Mouse (Mus musculus) embryonic facial prominence, embryonic 14.5 days (tissue): ENCODE measurements around the gene 4930402H24Rik. TPM values are rescaled to one million over a fixed set of nuclear protein-coding genes. Genes with fewer than 3 reads are reported as not detected.
A peak's percentile ranks its signal among the peaks of the same experiment; 100 is the strongest.

Source experiments
- ATAC-seq: fragments of 200-750 bp; cut with Nextera tagmentation; 2 replicates; pipeline ENCODE4 v1.8.0; 2017; ENCODE audit warnings: low read depth, moderate number of reproducible peaks, moderate TSS enrichment
- DNase-seq: peaks from one replicate; pipeline ENCODE4 v3.0.0-alpha.2; 2015; ENCODE audit warnings: low spot score
- H3K27ac ChIP-seq: fragments of 300-500 bp; sonication (generic); replicated peaks from 2 replicates; pipeline ENCODE4 v1.5.1; 2014; ENCODE audit warnings: low read depth, mild to moderate bottlenecking, low read length, moderate library complexity
- H3K27me3 ChIP-seq: fragments of 300-500 bp; sonication (generic); replicated peaks from 2 replicates; pipeline ENCODE4 v1.6.1; 2014; ENCODE audit warnings: low read length; ENCODE audit not compliant: control insufficient read depth, insufficient read depth
- H3K36me3 ChIP-seq: fragments of 300-500 bp; sonication (generic); 2 replicates; pipeline ENCODE4 v1.6.1; 2014; ENCODE audit warnings: low read length, mixed read lengths; ENCODE audit not compliant: control insufficient read depth, insufficient read depth
- H3K4me1 ChIP-seq: fragments of 300-500 bp; sonication (generic); 2 replicates; pipeline ENCODE4 v1.6.1; 2014; ENCODE audit warnings: antibody characterized with exemption, low read length; ENCODE audit not compliant: control insufficient read depth, insufficient read depth
- H3K4me2 ChIP-seq: fragments of 300-500 bp; sonication (generic); 2 replicates; pipeline ENCODE4 v1.6.1; 2014; ENCODE audit warnings: low read depth, mild to moderate bottlenecking, low read length, moderate library complexity, mixed read lengths
- H3K4me3 ChIP-seq: fragments of 300-500 bp; sonication (generic); 2 replicates; pipeline ENCODE4 v1.5.1; 2014; ENCODE audit warnings: low read depth, mild to moderate bottlenecking, low read length
- H3K9ac ChIP-seq: fragments of 300-500 bp; sonication (generic); 2 replicates; pipeline ENCODE4 v1.6.1; 2014; ENCODE audit warnings: low read depth, mild to moderate bottlenecking, low read length, moderate library complexity, mixed read lengths
- H3K9me3 ChIP-seq: fragments of 300-500 bp; sonication (generic); 2 replicates; pipeline ENCODE4 v1.6.1; 2016; ENCODE audit warnings: low read length; ENCODE audit not compliant: control insufficient read depth
- WGBS: fragments of 180-500 bp; shearing (Covaris S2); extraction: QIAGEN DNeasy Blood & Tissue Kit; methylation state at CpG from one replicate; pipeline ENCODE4 v1.1.7; 2014; 5-methylcytosine and 5-hydroxymethylcytosine counted together
- polyA plus RNA-seq: library from polyadenylated mRNA; unstranded; fragments of >200 nt; fragmentation: Nextera tagmentation; extraction: Ambion mirVana; gene quantifications from 2 replicates; pipeline ENCODE4 v1.2.1, GENCODE M21; 2014

Gene 4930402H24Rik
- polyA plus RNA-seq, 1 experiment from 2014 or later = 33.0 TPM

GRCm38 (mm10) chr2:130704040-130705001 lies 201.9 kb downstream of the 4930402H24Rik start:
- Histone ChIP-seq H3K4me2 (no peak overlapping the region; the same call in 1 of the 2 replicates), H3K4me1 (0 out of 2 replicates have a peak, but pooled peaks cover 4% of the 10 kb centered on the region), H3K4me3 (no peak overlapping the region), H3K27me3 (no peaks in the 10 kb centered on the region), H3K36me3 (peaks cover 22% of the 10 kb centered on the region), H3K9me3 (no peaks in the 10 kb centered on the region), H3K9ac (no peak overlapping the region), H3K27ac (peak overlapping the region; percentile 45)
- peak; percentile 67 for DNase-seq
- WGBS = 50% methylated on average over 9 of the region's 9 CpGs
- peak; percentile 53 for ATAC-seq

- Histone ChIP-seq H3K27ac (no peak overlapping the region), H3K9ac (peak overlapping the region; percentile 67), H3K9me3 (no peaks in the 10 kb centered on the region; the same call in 1 of the 2 replicates), H3K36me3 (no peaks in the 10 kb centered on the region), H3K4me1 (peaks cover 5% of the 10 kb centered on the region; the same call in 1 of the 2 replicates), H3K27me3 (peaks cover 33% of the 10 kb centered on the region), H3K4me2 (peak overlapping the region; percentile 100), H3K4me3 (peak overlapping the region; percentile 65)
- ATAC-seq (0 out of 2 replicates have a peak, but pooled peaks have one; percentile 12), DNase-seq (peak; percentile 14)
- 3% methylated on average over 13 of the region's 14 CpGs for WGBS
These were observed 208.4 kb downstream of the 4930402H24Rik start for GRCm38 (mm10) chr2:130697821-130698266.

- H3K4me3 ChIP-seq = peak within 1 kb of the TSS; percentile 65
- ATAC-seq (peak; percentile 80), DNase-seq (peak; percentile 82)
- no peaks in the 10 kb centered on the region; the same call in 1 of the 2 replicates for H3K9me3 ChIP-seq
- WGBS = 0% methylated on average over 38 of the region's 65 CpGs
- peaks cover 33% of the 10 kb centered on the region for H3K27me3 ChIP-seq
- peaks cover 5% of the 10 kb centered on the region; the same call in 1 of the 2 replicates for H3K4me1 ChIP-seq
- no peak within 1 kb of the TSS for H3K27ac ChIP-seq
- H3K36me3 ChIP-seq = no peaks in the 10 kb centered on the region
- H3K4me2 ChIP-seq = peak within 1 kb of the TSS; percentile 100
- peak within 1 kb of the TSS; percentile 67 for H3K9ac ChIP-seq
These were observed 208.9 kb downstream of the 4930402H24Rik start, which contains the start of gene Slc4a11 for GRCm38 (mm10) chr2:130697153-130697810. Gene Slc4a11, minus strand, starts transcription at chr2:130697519.

GRCm38 (mm10) chr2:130696700-130697152 lies 209.5 kb downstream of the 4930402H24Rik start:
- Histone ChIP-seq H3K9me3 (no peaks in the 10 kb centered on the region; the same call in 1 of the 2 replicates), H3K4me2 (peak overlapping the region; percentile 100), H3K36me3 (no peaks in the 10 kb centered on the region), H3K9ac (peak overlapping the region; percentile 67), H3K27me3 (peaks cover 33% of the 10 kb centered on the region), H3K4me3 (peak overlapping the region; percentile 65), H3K27ac (no peak overlapping the region), H3K4me1 (peaks cover 5% of the 10 kb centered on the region; the same call in 1 of the 2 replicates)
- ATAC-seq (peak; percentile 43; the same call in 1 of the 2 replicates), DNase-seq (peak; percentile 30)
- WGBS = 2% methylated on average over 21 of the region's 31 CpGs

GRCm38 (mm10) chr2:130693563-130693962 lies 212.6 kb downstream of the 4930402H24Rik start:
- no peak for ATAC-seq

GRCm38 (mm10) chr2:130689011-130689410 lies 217.2 kb downstream of the 4930402H24Rik start:
- Histone ChIP-seq H3K36me3 (peaks cover 10% of the 10 kb centered on the region; the same call in 1 of the 2 replicates), H3K4me2 (no peak overlapping the region), H3K27ac (no peak overlapping the region), H3K27me3 (no peaks in the 10 kb centered on the region), H3K9ac (no peak overlapping the region), H3K9me3 (no peaks in the 10 kb centered on the region), H3K4me1 (no peaks in the 10 kb centered on the region), H3K4me3 (no peak overlapping the region)
- no peak for ATAC-seq
- no peak for DNase-seq
- 83% methylated on average over 2 of the region's 2 CpGs for WGBS

More at GRCm38 (mm10) chr2:130693563-130693962, 212.6 kb downstream of the 4930402H24Rik start:
- Histone ChIP-seq H3K4me2 (no peak overlapping the region), H3K4me3 (no peak overlapping the region), H3K9me3 (no peaks in the 10 kb centered on the region), H3K4me1 (peaks cover 5% of the 10 kb centered on the region; the same call in 1 of the 2 replicates), H3K36me3 (no peaks in the 10 kb centered on the region), H3K9ac (no peak overlapping the region), H3K27ac (no peak overlapping the region), H3K27me3 (peaks cover 28% of the 10 kb centered on the region)
- WGBS = 47% methylated on average over 3 of the region's 3 CpGs
- DNase-seq = no peak

- H3K27me3 ChIP-seq = no peaks in the 10 kb centered on the region
- peaks cover 43% of the 10 kb centered on the region for H3K36me3 ChIP-seq
- ATAC-seq = no peak
- no peak overlapping the region for H3K4me2 ChIP-seq
- WGBS = 92% methylated on average over 9 of the region's 9 CpGs
- no peaks in the 10 kb centered on the region for H3K4me1 ChIP-seq
- no peak for DNase-seq
- H3K27ac ChIP-seq = no peak overlapping the region
- H3K9ac ChIP-seq = no peak overlapping the region
- no peaks in the 10 kb centered on the region for H3K9me3 ChIP-seq
- H3K4me3 ChIP-seq = no peak overlapping the region
These were observed 220.8 kb downstream of the 4930402H24Rik start for GRCm38 (mm10) chr2:130685426-130685825.

- H3K9ac ChIP-seq = no peak overlapping the region
- H3K36me3 ChIP-seq = peaks cover 81% of the 10 kb centered on the region
These were observed 224.7 kb downstream of the 4930402H24Rik start for GRCm38 (mm10) chr2:130681531-130681930.

More at GRCm38 (mm10) chr2:130681531-130681930, 224.7 kb downstream of the 4930402H24Rik start:
- ATAC-seq (no peak), DNase-seq (no peak)
- Histone ChIP-seq H3K27ac (no peak overlapping the region), H3K4me3 (no peak overlapping the region), H3K4me1 (no peaks in the 10 kb centered on the region), H3K4me2 (no peak overlapping the region), H3K27me3 (no peaks in the 10 kb centered on the region), H3K9me3 (no peaks in the 10 kb centered on the region)
- 84% methylated on average over 3 of the region's 3 CpGs for whole genome bisulfite sequencing
